Mouse (Mus musculus) cerebellum, adult 9-10 months (tissue): Measurements from ENCODE around the gene Sft2d2.

ENCODE experiments used
- DNase-seq: peaks from one replicate; pipeline ENCODE4 v3.0.0; 2022

The Sft2d2 gene

GRCm38 (mm10) chr1:165129573-165129972 lies 64.7 kb downstream of the Sft2d2 start:
- no peak for DNase-seq
